In the genomic region with DNA sequence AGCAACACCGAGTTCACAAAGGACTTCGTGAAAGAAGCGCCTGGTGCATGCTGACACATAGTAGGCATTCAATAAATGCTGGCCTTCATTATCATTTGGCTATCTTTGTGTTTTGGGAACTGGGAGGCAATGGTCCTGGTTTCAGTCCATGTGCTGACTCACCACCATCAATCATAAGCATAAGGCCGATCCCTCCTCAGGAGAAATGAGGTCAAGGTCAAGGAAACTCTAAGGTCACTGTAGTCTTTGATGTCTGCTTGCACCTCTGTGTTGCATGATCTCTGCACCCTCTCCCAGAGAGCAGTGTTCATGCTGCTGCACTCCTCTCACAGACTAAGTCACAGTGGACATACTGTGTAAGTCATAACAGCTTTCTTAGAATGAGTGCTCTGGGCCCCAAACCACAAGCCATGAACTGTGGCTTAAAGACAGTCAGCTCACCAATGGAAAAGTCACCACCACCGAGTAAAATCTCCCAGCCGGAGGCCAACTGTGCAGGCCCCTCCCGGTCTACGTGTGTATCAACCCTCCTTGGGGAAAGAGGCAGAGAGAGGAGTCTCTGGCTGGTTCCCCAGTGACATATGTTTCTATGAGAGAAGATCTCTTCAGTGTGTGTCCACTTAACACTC, we compare ENCODE assay signal across 24 mouse cellular contexts. TPM values are rescaled to one million over a fixed set of nuclear protein-coding genes. Genes with fewer than 3 reads are reported as not detected.
DNase-seq lines count a peak whose midpoint lies in the region; ATAC-seq and TF ChIP-seq lines count a peak whose summit lies in the region.
"Had no signal": no experiment of that assay in that cellular context is flagged by ENCODE, and none has a peak within 500 bp of the region (broad histone marks: within the 10 kb centered on the region; RNA-seq: fewer than 3 reads in every experiment).

No protein-coding gene starts in this region.

- H3K9me3 ChIP-seq in forebrain, embryonic 14.5 days (replicated peaks; ENCODE audit: control insufficient read depth, low read length): no peaks in the 10 kb centered on the region
- no peaks in the 10 kb centered on the region for H3K9me3 ChIP-seq in forebrain, embryonic 15.5 days
- no peaks in the 10 kb centered on the region for H3K9me3 ChIP-seq in CH12.LX (replicated peaks; ENCODE audit: low read length)
- H3K9me3 ChIP-seq: heart, embryonic 15.5 days; limb, embryonic 13.5 days; liver, embryonic 13.5 days; midbrain, embryonic 12.5 days; neural tube, embryonic 15.5 days had no signal

- 83% methylated on average over 8 of the region's 8 CpGs for WGBS in forebrain, embryonic 14.5 days
- 78% methylated on average over 8 of the region's 8 CpGs for WGBS in forebrain, embryonic 15.5 days

- TF ChIP-seq POLR2A in CH12.LX (IDR thresholded peaks at IDR 0.05; ENCODE audit: low read depth, low read length): no peak

- DNase-seq in forebrain, embryonic 14.5 days (ENCODE audit: low spot score): no peak
- DNase-seq in CH12.LX (ENCODE audit: extremely low read depth): peak; percentile 78
- peak; percentile 15 for DNase-seq in adrenal gland, postnatal 25 days
- DNase-seq in induced T-regulatory cell, adult 2 months (ENCODE audit: low read depth): peak; percentile 28
- DNase-seq in urinary bladder, postnatal 36 days (ENCODE audit: low spot score in 2 of 2): no peak
- no peak for DNase-seq in kidney, postnatal 10 days
- DNase-seq: B cell, adult 2 months; cerebellum, adult 9-10 months; forebrain, postnatal 0 days; gastrocnemius, postnatal 36 days; heart, postnatal 36 days; kidney, adult 2 months; kidney, postnatal 36 days; layer of hippocampus, postnatal 36 days; liver, embryonic 13.5 days; lung, embryonic 14.5 days; thymus, adult 2 months had no signal

- TF ChIP-seq EP300 in CH12.LX (IDR thresholded peaks at IDR 0.05; ENCODE audit: low read length): peak; percentile 97

- no peak overlapping the region for H3K4me3 ChIP-seq in forebrain, embryonic 14.5 days (ENCODE audit: low read depth, low read length)
- H3K4me3 ChIP-seq in forebrain, embryonic 15.5 days: no peak overlapping the region
- H3K4me3 ChIP-seq in CH12.LX (replicated peaks in 1 of 3; ENCODE audit: low read depth in 2 of 3, low read length in 2 of 3, poor library complexity in 1 of 3): no peak overlapping the region
- H3K4me3 ChIP-seq: heart, embryonic 15.5 days; limb, embryonic 13.5 days; liver, embryonic 13.5 days; midbrain, embryonic 12.5 days; neural tube, embryonic 15.5 days had no signal

- no peak overlapping the region for H3K4me2 ChIP-seq in forebrain, embryonic 14.5 days (ENCODE audit: low read length)
- H3K4me2 ChIP-seq in forebrain, embryonic 15.5 days (replicated peaks): no peak overlapping the region
- peak overlapping the region; percentile 35; the same call in 1 of the 2 replicates for H3K4me2 ChIP-seq in CH12.LX (ENCODE audit: insufficient read depth, low read depth, poor library complexity, severe bottlenecking)
- H3K4me2 ChIP-seq: heart, embryonic 15.5 days; limb, embryonic 13.5 days; liver, embryonic 13.5 days; lung, embryonic 14.5 days; midbrain, embryonic 12.5 days; neural tube, embryonic 15.5 days had no signal

- no peaks in the 10 kb centered on the region for H3K27me3 ChIP-seq in forebrain, embryonic 14.5 days (replicated peaks; ENCODE audit: control insufficient read depth, insufficient read depth, low read length)
- no peaks in the 10 kb centered on the region for H3K27me3 ChIP-seq in forebrain, embryonic 15.5 days
- peaks cover 63% of the 10 kb centered on the region for H3K27me3 ChIP-seq in CH12.LX (replicated peaks)
- H3K27me3 ChIP-seq: heart, embryonic 15.5 days; limb, embryonic 13.5 days; liver, embryonic 13.5 days; neural tube, embryonic 15.5 days had no signal

- TF ChIP-seq RAD21 in CH12.LX (IDR thresholded peaks at IDR 0.05; ENCODE audit: low read depth, low read length): no peak

- H3K4me1 ChIP-seq in forebrain, embryonic 14.5 days (ENCODE audit: control insufficient read depth, insufficient read depth, low read length): peaks cover 23% of the 10 kb centered on the region
- peaks cover 37% of the 10 kb centered on the region for H3K4me1 ChIP-seq in forebrain, embryonic 15.5 days
- H3K4me1 ChIP-seq in CH12.LX (ENCODE audit: control insufficient read depth in 1 of 2, insufficient read depth in 2 of 2): peaks cover 11 to 16% of the 10 kb centered on the region in 2 experiments
- H3K4me1 ChIP-seq: liver, embryonic 13.5 days had no signal

- ATAC-seq in forebrain, embryonic 14.5 days: no peak
- no peak for ATAC-seq in forebrain, embryonic 15.5 days (replicated peaks)
- no peak for ATAC-seq in erythroblast, adult 5-6 weeks (replicated peaks; ENCODE audit: low FRiP score, poor library complexity, severe bottlenecking)
- ATAC-seq: forebrain, postnatal 0 days had no signal

- in situ Hi-C loops in CH12.LX (cut with MboI; ENCODE audit: low pct_ligation_motif_present, low pct_unique_long_range_greater_than_20kb, low sequenced_read_pairs): no loop called here

- dilution Hi-C loops in CH12.LX (cut with MboI; ENCODE audit: extremely low pct_ligation_motif_present, extremely low pct_unique_long_range_greater_than_20kb, low sequenced_read_pairs): no loop called here

- TF ChIP-seq CTCF in CH12.LX (conservative IDR thresholded peaks at IDR 0.05 in 1 of 2, IDR thresholded peaks at IDR 0.05 in 1 of 2; ENCODE audit: low read depth in 2 of 2, low read length in 2 of 2): no peak

- no peaks in the 10 kb centered on the region for H3K79me2 ChIP-seq in CH12.LX (replicated peaks; ENCODE audit: control insufficient read depth, extremely low read depth, insufficient read depth, poor library complexity, severe bottlenecking)

- H3K9ac ChIP-seq in forebrain, embryonic 14.5 days (ENCODE audit: low read length): no peak overlapping the region
- no peak overlapping the region for H3K9ac ChIP-seq in forebrain, embryonic 15.5 days (replicated peaks)
- H3K9ac ChIP-seq in CH12.LX (ENCODE audit: insufficient read depth, low read depth): no peak overlapping the region
- H3K9ac ChIP-seq: forebrain, postnatal 0 days; heart, embryonic 15.5 days; liver, embryonic 13.5 days; lung, embryonic 14.5 days; midbrain, embryonic 12.5 days; neural tube, embryonic 15.5 days had no signal

- no peaks in the 10 kb centered on the region for H3K36me3 ChIP-seq in forebrain, embryonic 14.5 days (ENCODE audit: control insufficient read depth, insufficient read depth, low read length)
- no peaks in the 10 kb centered on the region for H3K36me3 ChIP-seq in forebrain, embryonic 15.5 days
- no peaks in the 10 kb centered on the region for H3K36me3 ChIP-seq in CH12.LX (replicated peaks in 1 of 2; ENCODE audit: control insufficient read depth in 1 of 2, insufficient read depth in 1 of 2, low read length in 1 of 2)
- H3K36me3 ChIP-seq: heart, embryonic 15.5 days; limb, embryonic 13.5 days; liver, embryonic 13.5 days; midbrain, embryonic 12.5 days; neural tube, embryonic 15.5 days had no signal

- 0 out of 2 replicates have a peak overlapping the region, but pooled peaks have one; percentile 9 for H3K27ac ChIP-seq in forebrain, embryonic 14.5 days (ENCODE audit: low read depth, low read length)
- no peak overlapping the region for H3K27ac ChIP-seq in forebrain, embryonic 15.5 days (replicated peaks)
- H3K27ac ChIP-seq in CH12.LX (ENCODE audit: insufficient read depth, low read depth): no peak overlapping the region
- H3K27ac ChIP-seq: heart, embryonic 15.5 days; liver, embryonic 13.5 days; midbrain, embryonic 12.5 days; neural tube, embryonic 15.5 days; stomach, postnatal 0 days had no signal

TF ChIP-seq in CH12.LX, 34 proteins besides CTCF, POLR2A, EP300 and RAD21 (continues in another document):
- TF ChIP-seq IRF4 (IDR thresholded peaks at IDR 0.05; ENCODE audit: low read depth, low read length) (peak; percentile 98), MAFK (IDR thresholded peaks at IDR 0.05; ENCODE audit: insufficient replicate concordance, low read length) (peak; percentile 75; the same call in 1 of the 2 replicates), JUND (conservative IDR thresholded peaks at IDR 0.05; ENCODE audit: low read depth, low read length) (peak; percentile 89), ZKSCAN1 (IDR thresholded peaks at IDR 0.05; ENCODE audit: borderline replicate concordance, low read depth, low read length) (peak; percentile 37; the same call in 1 of the 2 replicates), GABPA (IDR thresholded peaks at IDR 0.05; ENCODE audit: insufficient replicate concordance, low read depth, low read length) (no peak), E2F4 (IDR thresholded peaks at IDR 0.05; ENCODE audit: insufficient replicate concordance, low read depth, low read length) (no peak), MAZ (IDR thresholded peaks at IDR 0.05; ENCODE audit: low read depth, low read length) (0 out of 2 replicates have a peak, but pooled peaks have one; percentile 69), ZNF384 (IDR thresholded peaks at IDR 0.05; ENCODE audit: low read depth, low read length) (no peak), ETS1 (conservative IDR thresholded peaks at IDR 0.05; ENCODE audit: low read depth, low read length) (peak; percentile 78), USF2 (conservative IDR thresholded peaks at IDR 0.05; ENCODE audit: low read depth, low read length) (no peak), JUN (IDR thresholded peaks at IDR 0.05; ENCODE audit: insufficient read depth, low read depth, low read length) (peak; percentile 83), MXI1 (IDR thresholded peaks at IDR 0.05; ENCODE audit: low read depth, low read length) (peak; percentile 55; the same call in 1 of the 2 replicates), BHLHE40 (IDR thresholded peaks at IDR 0.05; ENCODE audit: low read depth, low read length) (peak; percentile 74), UBTF (IDR thresholded peaks at IDR 0.05; ENCODE audit: low read depth, low read length) (0 out of 2 replicates have a peak, but pooled peaks have one; percentile 53), MEF2A (IDR thresholded peaks at IDR 0.05; ENCODE audit: borderline replicate concordance, low read depth, low read length) (peak; percentile 68), ELF1 (IDR thresholded peaks at IDR 0.05; ENCODE audit: low read depth, low read length) (0 out of 2 replicates have a peak, but pooled peaks have one; percentile 21), SIN3A (IDR thresholded peaks at IDR 0.05; ENCODE audit: low read length) (peak; percentile 68; the same call in 1 of the 2 replicates), MYC (IDR thresholded peaks at IDR 0.05; ENCODE audit: low read depth, low read length) (0 out of 2 replicates have a peak, but pooled peaks have one; percentile 42)

RNA-seq across cellular contexts. Expression of gene Nav1, which starts 8.7 kb away (rescaled TPM):
- 26.1 and 38.3 TPM in 2 replicates for polyA plus RNA-seq in forebrain, embryonic 14.5 days (2014; fragmentation: Nextera tagmentation; extraction: Ambion mirVana)
- polyA plus RNA-seq in forebrain, embryonic 15.5 days (2015; fragmentation: Nextera tagmentation; extraction: Ambion mirVana): 48.1 and 51.1 TPM in 2 replicates
- total RNA-seq in CH12.LX (2012; rRNA removed) (0.21 and 0.38 TPM in 2 replicates), CH12.LX (2014; rRNA removed) (0.03 TPM in 1 of 2 replicates, not detected in the other)
- polyA plus RNA-seq in CH12.LX (2012; ENCODE audit: insufficient read length, low read depth): 0.12 and 0.56 TPM in 2 replicates
- 16.4 and 20.0 TPM in 2 replicates for total RNA-seq in adrenal gland, postnatal 25 days (2021)
- 1.5 and 1.7 TPM in 2 replicates for total RNA-seq in erythroblast, adult 5-6 weeks (2015; ENCODE audit: low replicate concordance)
- 0.77 and 1.4 TPM in 2 replicates for total RNA-seq in erythroblast, adult 5-6 weeks (2017; ENCODE audit: low replicate concordance)

Comparison
In these comparisons a context has a peak if more than half of its experiments do, and no peak if none do; other contexts are left out.
1. DNase-seq: peak in CH12.LX (single experiment), adrenal gland, postnatal 25 days (single experiment) and induced T-regulatory cell, adult 2 months (single experiment); none in forebrain, embryonic 14.5 days (single experiment), urinary bladder, postnatal 36 days (0 of 2) and kidney, postnatal 10 days (single experiment).